Mouse (Mus musculus): ENCODE measurements around the gene Dcun1d2. TPM values are rescaled to one million over a fixed set of nuclear protein-coding genes. Genes with fewer than 3 reads are reported as not detected.

The Dcun1d2 gene
- polyA plus RNA-seq, 1 experiment from 2014 or later: 31.5 TPM

DNA sequence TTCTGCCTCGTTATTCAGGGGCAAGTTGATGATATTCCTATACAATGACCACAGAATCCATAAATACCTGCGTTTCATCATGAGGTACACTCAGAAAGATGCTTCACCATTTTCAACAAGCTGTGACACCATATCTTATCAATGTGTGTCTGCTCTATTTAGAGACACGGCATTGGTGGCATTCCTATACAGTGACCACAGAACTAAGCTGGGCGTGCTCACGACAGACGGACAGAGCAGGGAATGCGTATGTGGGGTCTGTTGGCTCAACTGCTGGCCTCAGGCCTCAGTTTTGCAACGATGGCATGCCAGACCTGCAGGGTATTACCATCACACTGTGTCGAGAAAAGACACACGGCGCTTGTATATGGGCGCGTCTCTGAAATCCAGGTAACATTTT is 35.1 kb downstream of the Dcun1d2 start:
- Histone ChIP-seq H3K36me3 (peaks cover 20% of the 10 kb centered on the region), H3K27ac (no peak overlapping the region), H3K9ac (no peak overlapping the region), H3K4me1 (0 out of 2 replicates have a peak, but pooled peaks cover 6% of the 10 kb centered on the region), H3K4me3 (no peak overlapping the region), H3K27me3 (no peaks in the 10 kb centered on the region), H3K4me2 (replicated peaks) (no peak overlapping the region), H3K9me3 (no peaks in the 10 kb centered on the region)
- WGBS: 90% methylated on average over 13 of the region's 13 CpGs
- no peak for ATAC-seq (ENCODE audit: low FRiP score, low read depth)

DNA sequence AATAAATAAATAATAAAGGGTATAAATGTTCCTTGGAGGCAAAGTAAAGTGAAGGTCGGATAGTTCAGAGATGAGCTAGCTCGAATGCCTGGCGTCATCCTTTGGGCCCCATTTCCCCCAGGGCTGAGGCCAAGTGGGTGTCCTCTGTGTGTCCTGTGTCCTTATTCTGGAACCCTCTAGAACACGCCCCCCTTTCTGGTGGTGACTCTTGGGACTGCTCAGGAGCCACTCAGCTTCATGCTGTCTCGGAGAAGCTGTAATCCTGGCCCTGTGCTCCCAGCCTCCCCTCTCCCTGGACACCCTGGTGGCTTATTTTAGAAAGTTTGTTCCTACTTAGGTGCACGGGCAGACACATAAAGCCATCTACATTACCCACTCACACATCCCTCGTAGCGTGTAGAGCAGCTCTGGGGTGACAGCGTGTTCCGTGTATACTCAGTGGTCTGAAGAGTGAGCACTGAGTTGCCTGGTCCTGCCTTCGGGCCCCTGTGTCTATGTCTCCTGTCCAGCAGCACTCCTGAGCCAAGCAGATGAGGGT is 43.5 kb downstream of the Dcun1d2 start:
- no peak for ATAC-seq (ENCODE audit: low FRiP score, low read depth)
- no peak overlapping the region for H3K9ac ChIP-seq
- H3K27ac ChIP-seq: no peak overlapping the region
- no peaks in the 10 kb centered on the region for H3K9me3 ChIP-seq
- no peaks in the 10 kb centered on the region for H3K4me1 ChIP-seq
- 87% methylated on average over 11 of the region's 11 CpGs for WGBS
- H3K27me3 ChIP-seq: no peaks in the 10 kb centered on the region
- H3K4me2 ChIP-seq (replicated peaks): no peak overlapping the region
- no peaks in the 10 kb centered on the region for H3K36me3 ChIP-seq
- no peak overlapping the region for H3K4me3 ChIP-seq

DNA sequence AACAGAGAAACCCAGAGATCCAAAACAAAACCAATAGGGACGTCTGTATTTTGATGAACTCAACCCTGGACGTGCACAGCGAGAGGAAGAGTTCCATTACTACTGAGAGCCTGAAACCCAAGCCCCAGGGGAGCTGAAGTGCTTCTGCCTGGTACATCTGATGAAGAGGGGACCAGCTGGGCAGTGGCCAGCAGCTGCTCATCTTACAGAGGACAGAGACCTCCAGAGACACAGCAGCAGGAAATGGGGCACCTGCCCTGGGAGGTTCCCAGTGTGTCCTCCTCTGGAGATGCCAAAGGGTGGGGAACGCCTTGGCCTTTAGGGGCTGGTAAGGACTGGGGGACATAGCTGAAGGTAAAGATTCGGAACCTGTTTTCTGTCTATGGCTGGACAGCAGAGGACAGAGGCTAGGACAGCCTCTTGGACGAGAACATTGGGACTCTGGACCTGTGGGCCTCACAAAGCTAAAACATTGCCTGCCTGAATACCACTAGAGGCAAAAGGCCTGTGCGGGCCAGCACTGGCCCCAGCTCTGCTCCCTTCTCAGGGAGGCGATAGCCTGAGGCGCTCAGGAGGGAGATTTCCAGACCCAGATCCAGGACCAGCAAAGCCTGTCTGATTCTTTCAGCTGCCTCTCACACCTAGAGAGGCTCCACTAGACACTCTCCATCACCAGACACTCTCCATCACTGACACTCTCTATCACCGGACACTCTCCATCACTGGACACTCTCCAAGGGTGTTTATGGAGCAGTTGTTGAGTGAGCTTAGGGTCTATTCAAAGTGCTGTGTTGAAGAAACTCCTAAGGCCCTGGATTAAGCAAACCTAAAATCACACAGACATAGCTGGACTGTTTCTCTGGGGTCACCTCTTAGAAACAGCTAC is 44.7 kb downstream of the Dcun1d2 start:
- no peaks in the 10 kb centered on the region for H3K4me1 ChIP-seq
- H3K27me3 ChIP-seq: no peaks in the 10 kb centered on the region

DNA sequence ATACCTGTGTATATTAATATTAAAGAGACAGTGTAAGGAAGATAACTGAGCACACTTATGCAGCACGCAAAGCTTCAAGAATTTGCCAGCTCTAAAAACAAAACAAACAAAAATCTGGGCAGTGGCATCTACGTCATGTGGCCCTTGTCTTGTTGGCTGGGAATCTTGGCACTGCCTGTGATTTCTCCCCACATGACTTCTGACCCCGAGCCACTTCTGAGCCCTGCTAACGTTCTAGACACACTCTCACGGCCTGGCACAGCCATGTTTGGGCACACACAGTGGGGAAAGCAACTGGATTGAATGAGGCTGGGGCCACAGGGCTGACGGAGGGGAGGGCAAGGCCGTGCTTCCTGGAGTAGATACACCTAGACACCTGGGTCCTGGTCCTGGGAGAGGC is 47.2 kb downstream of the Dcun1d2 start:
- no peak overlapping the region for H3K4me3 ChIP-seq
- no peaks in the 10 kb centered on the region for H3K36me3 ChIP-seq
- H3K4me1 ChIP-seq: no peaks in the 10 kb centered on the region
- H3K4me2 ChIP-seq (replicated peaks): no peak overlapping the region
- no peak overlapping the region for H3K9ac ChIP-seq
- 82% methylated on average over 7 of the region's 7 CpGs for WGBS
- H3K9me3 ChIP-seq: no peaks in the 10 kb centered on the region
- H3K27ac ChIP-seq: no peak overlapping the region
- no peak for ATAC-seq (ENCODE audit: low FRiP score, low read depth)
- H3K27me3 ChIP-seq: no peaks in the 10 kb centered on the region

More for the DNA sequence above, 44.7 kb downstream of the Dcun1d2 start:
- no peak overlapping the region for H3K4me2 ChIP-seq (replicated peaks)
- H3K9me3 ChIP-seq: no peaks in the 10 kb centered on the region
- no peak overlapping the region for H3K9ac ChIP-seq
- ATAC-seq (ENCODE audit: low FRiP score, low read depth): no peak; the same call in 1 of the 2 replicates
- no peak overlapping the region for H3K27ac ChIP-seq
- H3K4me3 ChIP-seq: no peak overlapping the region
- WGBS: 79% methylated on average over 10 of the region's 10 CpGs
- H3K36me3 ChIP-seq: no peaks in the 10 kb centered on the region

DNA sequence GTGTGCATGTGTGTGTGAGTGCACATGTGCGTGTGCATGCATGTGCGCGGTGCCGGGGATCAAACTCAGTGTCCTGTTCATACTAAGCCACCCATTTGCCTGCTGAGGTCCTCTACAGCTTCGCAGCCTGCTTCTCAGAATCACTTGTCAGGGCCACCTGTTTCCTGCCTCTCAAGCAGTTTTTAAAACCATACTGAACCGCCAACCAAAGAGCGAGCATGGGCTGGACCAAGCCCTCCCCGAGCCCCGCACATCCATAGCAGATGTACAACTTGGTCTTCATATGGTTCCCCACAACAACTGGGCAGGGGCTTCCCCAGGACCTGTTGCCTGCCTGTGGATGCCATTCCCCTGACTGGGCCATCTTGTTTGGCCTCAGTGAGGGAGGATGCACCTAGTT is 47.9 kb downstream of the Dcun1d2 start:
- no peaks in the 10 kb centered on the region for H3K4me1 ChIP-seq
- H3K27me3 ChIP-seq: no peaks in the 10 kb centered on the region
- H3K9ac ChIP-seq: no peak overlapping the region
- no peak for ATAC-seq (ENCODE audit: low FRiP score, low read depth)
- 86% methylated on average over 9 of the region's 9 CpGs for WGBS
- H3K36me3 ChIP-seq: no peaks in the 10 kb centered on the region
- no peak overlapping the region for H3K27ac ChIP-seq
- H3K9me3 ChIP-seq: no peaks in the 10 kb centered on the region
- no peak overlapping the region for H3K4me3 ChIP-seq
- no peak overlapping the region for H3K4me2 ChIP-seq (replicated peaks)

DNA sequence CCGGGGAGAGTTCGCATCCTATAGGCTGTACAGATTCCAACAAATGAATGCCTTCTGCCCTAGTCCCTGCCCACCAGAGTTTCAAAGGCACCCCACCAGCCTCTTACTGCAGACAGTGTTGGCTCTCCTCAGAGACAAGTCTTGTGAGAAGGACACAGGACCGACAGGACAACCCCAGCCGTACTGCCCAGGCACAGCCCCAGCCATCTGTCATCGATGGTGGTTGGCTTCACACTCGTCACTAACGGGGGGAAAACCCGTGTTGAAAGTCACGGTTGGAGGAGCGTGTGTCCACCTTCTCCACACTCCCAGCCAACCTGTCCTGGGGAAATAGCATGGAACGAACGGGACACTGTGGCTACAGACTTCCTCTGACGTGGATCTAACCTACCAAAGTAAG is 53.1 kb downstream of the Dcun1d2 start:
- Histone ChIP-seq H3K36me3 (no peaks in the 10 kb centered on the region), H3K9ac (no peak overlapping the region), H3K4me1 (peaks cover under 1% of the 10 kb centered on the region; the same call in 1 of the 2 replicates), H3K27ac (no peak overlapping the region), H3K9me3 (no peaks in the 10 kb centered on the region), H3K27me3 (peaks cover 7% of the 10 kb centered on the region; the same call in 1 of the 2 replicates), H3K4me3 (no peak overlapping the region), H3K4me2 (replicated peaks) (no peak overlapping the region)
- 91% methylated on average over 13 of the region's 13 CpGs for WGBS
- no peak for ATAC-seq (ENCODE audit: low FRiP score, low read depth)

DNA sequence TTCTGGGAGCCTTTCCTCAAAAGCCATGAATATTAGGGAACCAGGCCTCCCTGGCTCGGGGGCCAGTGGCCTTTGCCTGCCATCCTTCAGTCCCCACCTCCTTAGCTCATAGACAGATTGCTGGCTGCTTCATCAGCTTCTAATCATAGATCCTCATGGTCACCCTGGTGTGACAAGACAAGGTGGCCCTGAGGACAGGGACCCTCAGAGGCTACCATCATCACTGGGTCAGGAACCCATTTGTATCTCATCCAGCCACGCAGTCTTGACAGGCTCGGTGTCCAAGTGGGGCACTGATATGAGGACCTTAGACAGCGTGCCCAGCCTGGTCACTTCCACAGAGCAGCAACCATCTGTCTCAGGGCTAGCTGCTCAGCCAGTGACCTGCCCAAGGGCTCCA is 57.5 kb downstream of the Dcun1d2 start:
- Histone ChIP-seq H3K9ac (no peak overlapping the region), H3K27ac (no peak overlapping the region), H3K9me3 (no peaks in the 10 kb centered on the region), H3K4me1 (peaks cover 24% of the 10 kb centered on the region), H3K36me3 (no peaks in the 10 kb centered on the region), H3K4me2 (replicated peaks) (no peak overlapping the region), H3K27me3 (peaks cover 7% of the 10 kb centered on the region; the same call in 1 of the 2 replicates), H3K4me3 (no peak overlapping the region)
- ATAC-seq (ENCODE audit: low FRiP score, low read depth): no peak
- WGBS: 83% methylated on average over 4 of the region's 4 CpGs

DNA sequence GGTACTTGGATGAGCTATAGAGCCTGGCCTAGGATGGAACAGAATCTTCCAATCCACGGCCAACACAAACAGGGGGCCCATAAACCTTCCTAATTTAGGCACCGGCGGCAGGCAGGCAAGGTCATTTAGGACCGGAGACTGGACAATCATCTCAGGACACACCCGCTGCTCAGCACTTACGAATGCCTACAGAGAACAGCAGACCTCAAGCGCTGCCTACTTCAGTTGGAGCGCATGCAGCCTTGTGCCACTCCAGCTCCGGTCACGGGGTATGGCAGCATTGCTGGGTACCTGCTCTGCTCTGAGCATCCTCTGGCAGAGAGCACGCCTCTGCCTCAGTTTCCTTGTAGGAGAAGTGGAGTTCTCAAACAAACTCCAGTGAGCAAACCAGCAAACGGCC is 58.1 kb downstream of the Dcun1d2 start:
- Histone ChIP-seq H3K36me3 (no peaks in the 10 kb centered on the region), H3K9ac (no peak overlapping the region), H3K4me3 (no peak overlapping the region), H3K9me3 (no peaks in the 10 kb centered on the region), H3K4me2 (replicated peaks) (no peak overlapping the region), H3K4me1 (peaks cover 24% of the 10 kb centered on the region), H3K27me3 (peaks cover 7% of the 10 kb centered on the region; the same call in 1 of the 2 replicates), H3K27ac (no peak overlapping the region)
- no peak for ATAC-seq (ENCODE audit: low FRiP score, low read depth)
- 61% methylated on average over 12 of the region's 12 CpGs for WGBS

DNA sequence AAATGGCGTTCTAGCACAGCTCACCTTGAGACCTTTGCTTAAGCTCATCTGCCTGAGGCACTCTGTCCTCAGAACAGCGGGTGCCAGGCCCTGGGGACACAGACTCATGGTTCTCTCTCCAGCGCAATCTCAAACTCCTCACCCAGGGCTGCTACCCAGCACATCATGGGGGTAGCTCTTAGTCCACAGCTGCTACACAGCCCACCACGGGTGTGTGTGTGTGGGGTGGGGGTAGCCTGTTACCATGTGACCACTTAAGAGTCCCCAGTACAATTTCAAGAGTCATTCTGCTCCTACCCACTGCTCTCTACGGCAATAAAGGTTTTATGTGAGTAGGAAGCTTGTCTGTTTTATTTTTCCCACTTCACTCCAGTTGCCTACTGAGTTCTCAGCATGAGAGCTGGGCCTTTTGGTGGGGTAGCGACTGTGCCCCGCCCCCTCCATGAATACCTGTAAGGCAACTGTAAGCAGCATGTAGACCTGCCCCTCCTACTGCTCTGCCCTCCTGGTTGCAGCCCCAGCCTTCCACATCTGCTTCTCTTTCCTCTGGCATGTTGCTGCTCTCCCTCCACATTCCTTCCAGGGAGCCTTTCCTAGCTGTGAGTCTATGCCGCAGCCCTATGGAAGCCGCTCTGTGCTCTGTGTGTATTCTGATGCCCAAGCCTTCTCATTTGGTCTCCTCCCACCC is 58.9 kb downstream of the Dcun1d2 start:
- Histone ChIP-seq H3K27ac (no peak overlapping the region), H3K36me3 (no peaks in the 10 kb centered on the region), H3K4me1 (peaks cover 24% of the 10 kb centered on the region), H3K9me3 (no peaks in the 10 kb centered on the region), H3K4me2 (replicated peaks) (0 out of 2 replicates have a peak overlapping the region, but pooled peaks have one; percentile 3), H3K4me3 (no peak overlapping the region), H3K9ac (0 out of 2 replicates have a peak overlapping the region, but pooled peaks have one; percentile 14), H3K27me3 (peaks cover 5% of the 10 kb centered on the region; the same call in 1 of the 2 replicates)
- peak; percentile 52; the same call in 1 of the 2 replicates for ATAC-seq (ENCODE audit: low FRiP score, low read depth)
- WGBS: 23% methylated on average over 9 of the region's 9 CpGs

DNA sequence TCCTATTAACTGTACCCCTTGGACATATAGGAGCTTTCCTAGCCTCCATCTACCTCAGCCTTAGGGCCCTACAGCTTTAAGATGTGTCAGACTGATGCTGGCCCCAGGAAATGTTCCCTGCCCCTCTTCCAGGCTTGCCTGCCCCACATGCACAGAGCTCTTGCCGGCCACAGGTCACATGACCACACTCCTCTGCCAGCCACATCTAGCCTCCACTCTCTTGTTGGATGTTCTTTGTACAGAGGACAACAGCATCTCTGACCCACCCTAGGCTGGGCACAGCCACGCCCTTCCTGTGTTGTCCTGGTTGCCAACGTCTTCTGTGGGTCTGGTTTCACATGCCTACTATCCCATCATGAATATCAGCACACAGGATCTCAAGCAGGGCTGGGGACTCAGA is 60.7 kb downstream of the Dcun1d2 start:
- Histone ChIP-seq H3K27me3 (peaks cover 4% of the 10 kb centered on the region; the same call in 1 of the 2 replicates), H3K4me2 (replicated peaks) (no peak overlapping the region), H3K9ac (no peak overlapping the region), H3K4me1 (peaks cover 24% of the 10 kb centered on the region), H3K27ac (no peak overlapping the region), H3K36me3 (no peaks in the 10 kb centered on the region), H3K4me3 (no peak overlapping the region), H3K9me3 (no peaks in the 10 kb centered on the region)
- ATAC-seq (ENCODE audit: low FRiP score, low read depth): no peak
- 73% methylated on average over 3 of the region's 3 CpGs for WGBS

DNA sequence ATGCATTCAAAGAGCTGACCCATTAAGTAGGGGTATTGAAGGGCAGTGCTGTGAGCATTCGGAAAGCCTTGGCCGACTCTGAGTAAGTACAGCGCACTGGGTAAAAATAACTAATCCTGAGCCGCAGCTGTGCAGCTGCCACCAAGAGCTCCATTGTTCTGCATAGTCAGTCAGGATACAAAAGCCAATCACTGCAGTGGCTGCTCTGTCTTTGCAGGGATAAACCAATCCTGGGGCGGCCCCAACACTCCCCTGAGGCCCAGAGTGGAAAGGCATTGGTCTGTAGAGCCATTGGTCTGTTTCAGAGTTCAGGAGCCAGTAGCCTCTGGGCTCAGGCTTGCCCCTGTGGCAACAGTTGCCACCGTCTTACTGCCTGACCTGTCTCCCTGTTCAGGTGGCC is 61.6 kb downstream of the Dcun1d2 start:
- no peak overlapping the region for H3K9ac ChIP-seq
- ATAC-seq (ENCODE audit: low FRiP score, low read depth): peak; percentile 46
- H3K36me3 ChIP-seq: no peaks in the 10 kb centered on the region
- H3K4me3 ChIP-seq: no peak overlapping the region
- 65% methylated on average over 6 of the region's 6 CpGs for WGBS
- H3K27me3 ChIP-seq: peaks cover 2% of the 10 kb centered on the region; the same call in 1 of the 2 replicates
- H3K4me1 ChIP-seq: peaks cover 24% of the 10 kb centered on the region
- peak overlapping the region; percentile 44; the same call in 1 of the 2 replicates for H3K27ac ChIP-seq
- H3K9me3 ChIP-seq: no peaks in the 10 kb centered on the region
- H3K4me2 ChIP-seq (replicated peaks): no peak overlapping the region

DNA sequence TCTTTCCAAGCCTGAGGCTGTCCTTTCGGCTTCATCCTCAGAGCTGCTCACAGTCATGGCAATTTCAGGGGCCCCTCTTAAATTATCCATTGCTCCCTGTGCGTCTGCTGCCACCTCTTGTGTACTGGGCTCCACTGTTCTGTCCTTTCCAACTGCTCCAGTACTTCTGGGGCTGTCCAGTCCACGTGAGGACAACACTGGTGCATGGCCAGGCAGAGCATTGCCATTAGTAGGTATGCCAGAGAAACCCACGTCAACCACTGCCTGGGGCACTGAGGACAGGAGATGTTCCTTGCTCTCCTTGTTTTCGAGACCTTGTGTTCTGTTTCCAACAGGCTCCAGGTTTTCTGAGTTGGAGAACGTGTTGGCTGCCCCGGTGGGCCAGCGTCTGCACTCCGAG is 63.5 kb downstream of the Dcun1d2 start:
- H3K9me3 ChIP-seq: no peaks in the 10 kb centered on the region
- H3K27ac ChIP-seq: no peak overlapping the region
- no peak for ATAC-seq (ENCODE audit: low FRiP score, low read depth)
- no peak overlapping the region for H3K9ac ChIP-seq
- H3K4me3 ChIP-seq: no peak overlapping the region
- no peak overlapping the region for H3K4me2 ChIP-seq (replicated peaks)
- H3K36me3 ChIP-seq: no peaks in the 10 kb centered on the region
- H3K4me1 ChIP-seq: peaks cover 19% of the 10 kb centered on the region
- whole genome bisulfite sequencing: 79% methylated on average over 9 of the region's 9 CpGs
- H3K27me3 ChIP-seq: no peaks in the 10 kb centered on the region

Measured in limb, embryonic 13.5 days (tissue).